Mouse (Mus musculus) activated CD4-positive, CD25-positive, alpha-beta regulatory T cell, adult 9 weeks (primary cell): ENCODE measurements around the gene H6pd. TPM values are rescaled to one million over a fixed set of nuclear protein-coding genes. Genes with fewer than 3 reads are reported as not detected.

Source experiments
- polyA plus RNA-seq: library from polyadenylated mRNA; unstranded; fragments of 100-300 nt; shearing (Covaris generic); gene quantifications from one replicate; pipeline ENCODE4 v1.2.1, GENCODE M21; 2017

The H6pd gene
- 2.1 TPM for polyA plus RNA-seq

DNA sequence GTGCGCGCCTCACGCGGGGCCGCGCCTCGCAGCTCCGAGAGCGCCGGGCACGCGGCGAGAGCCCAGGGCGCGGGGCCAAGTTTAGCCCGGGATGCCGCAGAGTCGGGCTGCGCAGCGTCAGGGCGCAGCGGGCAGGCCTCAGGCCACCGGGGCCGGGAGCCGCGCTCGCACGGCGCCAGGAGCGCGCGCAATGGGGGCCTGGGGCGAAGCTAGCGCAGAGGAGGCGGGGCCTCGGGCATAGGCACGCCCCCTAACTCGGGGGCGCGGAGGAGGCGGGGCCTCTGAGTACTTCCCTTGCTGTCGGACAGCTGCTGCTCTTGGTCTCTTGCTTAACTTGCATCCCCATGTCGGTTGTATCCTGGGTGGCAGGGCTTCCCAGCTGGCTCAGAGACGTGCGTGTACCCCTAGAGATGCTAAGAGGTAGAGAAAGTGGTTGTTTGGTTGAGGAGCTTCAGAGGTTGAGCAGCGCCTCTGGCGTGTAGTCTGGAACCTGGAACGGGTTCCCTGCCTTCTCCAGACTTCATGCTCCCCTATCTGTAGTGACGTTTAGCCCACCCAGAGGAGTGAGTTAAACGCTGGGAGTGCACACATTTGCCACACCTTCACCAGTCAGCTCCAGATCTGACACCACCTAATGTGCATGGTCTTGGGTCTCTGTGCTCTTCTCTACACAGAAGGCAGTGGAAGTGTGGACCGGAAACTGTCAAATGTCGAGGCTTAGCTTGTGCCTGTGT is at the start of gene H6pd:
Gene H6pd (minus strand): TSS at position 171 of the 734 bp plus-strand sequence.

DNA sequence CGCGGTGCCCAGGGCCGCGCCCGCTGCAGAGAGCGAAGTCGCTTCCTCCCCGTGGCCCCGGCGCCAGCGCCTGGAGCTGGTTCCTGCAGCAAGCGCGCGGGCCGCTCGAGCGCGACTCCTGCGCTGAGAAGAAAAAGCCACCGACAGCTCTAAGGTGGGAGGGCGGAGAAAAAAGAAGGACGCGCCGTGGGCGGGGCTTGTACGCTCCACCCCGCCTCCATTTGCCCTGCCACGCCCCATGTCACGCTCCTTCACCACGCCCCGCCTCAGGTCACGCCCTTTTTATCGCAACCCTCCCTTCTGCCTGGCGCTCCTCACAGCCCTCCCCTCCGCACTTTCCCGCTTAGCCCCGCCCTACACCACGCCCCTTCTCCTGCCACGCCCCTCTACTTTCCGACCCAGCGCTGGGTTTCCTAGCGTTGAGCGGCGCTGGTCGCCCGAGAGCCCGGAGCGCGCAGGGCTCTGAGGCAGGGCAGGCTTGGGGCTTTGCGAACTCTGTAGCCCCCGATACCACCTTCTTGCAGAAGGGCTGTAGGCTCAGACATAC is 53.9 kb downstream of the H6pd start, which contains the start of gene Spsb1:
Gene Spsb1 (minus strand): TSS at position 151 of the 547 bp plus-strand sequence.

Other genes with a start within 250 kb of the H6pd start
- gene Slc25a33, start 234.7 kb downstream of the H6pd start, polyA plus RNA-seq = 5.2 TPM
- gene Spsb1, start 54.0 kb downstream of the H6pd start, polyA plus RNA-seq = 7.8 TPM
- 0.21 TPM for gene Gpr157, start 78.3 kb upstream of the H6pd start, polyA plus RNA-seq
- not detected for gene Slc2a5, start 110.3 kb upstream of the H6pd start, polyA plus RNA-seq
- not detected for gene Slc2a7, start 139.9 kb upstream of the H6pd start, polyA plus RNA-seq
- gene Car6, start 192.3 kb upstream of the H6pd start, polyA plus RNA-seq = not detected
- 1,235 TPM for gene Eno1, start 227.7 kb upstream of the H6pd start, polyA plus RNA-seq